Mouse (Mus musculus) embryonic facial prominence, embryonic 10.5 days (tissue): Measurements from ENCODE around the gene Tpcn2. TPM values are rescaled to one million over a fixed set of nuclear protein-coding genes. Genes with fewer than 3 reads are reported as not detected.

Experiments
- DNase-seq: peaks from one replicate; pipeline ENCODE4 v3.0.0-alpha.2; 2017; ENCODE audit warnings: low spot score
- H3K27ac ChIP-seq: fragments of 300-500 bp; sonication (generic); replicated peaks from 2 replicates; pipeline ENCODE4 v1.5.1; 2016; ENCODE audit warnings: mild to moderate bottlenecking
- H3K27me3 ChIP-seq: fragments of 300-500 bp; sonication (generic); replicated peaks from 2 replicates; pipeline ENCODE4 v1.6.1; 2016; ENCODE audit warnings: low read depth, mild to moderate bottlenecking; ENCODE audit not compliant: poor library complexity, severe bottlenecking
- H3K36me3 ChIP-seq: fragments of 300-500 bp; sonication (generic); replicated peaks from 2 replicates; pipeline ENCODE4 v1.6.1; 2016; ENCODE audit warnings: mild to moderate bottlenecking, moderate library complexity
- H3K4me1 ChIP-seq: fragments of 300-500 bp; sonication (generic); 2 replicates; pipeline ENCODE4 v1.6.1; 2016
- H3K4me3 ChIP-seq: fragments of 300-500 bp; sonication (generic); 2 replicates; pipeline ENCODE4 v1.5.1; 2016; ENCODE audit warnings: mild to moderate bottlenecking, moderate library complexity
- H3K9me3 ChIP-seq: fragments of 300-500 bp; sonication (generic); 2 replicates; pipeline ENCODE4 v1.6.1; 2016; ENCODE audit warnings: mild to moderate bottlenecking
- WGBS: fragments of 180-500 bp; shearing (Covaris S2); methylation state at CpG from one replicate; pipeline ENCODE4 v1.1.7; 2016; 5-methylcytosine and 5-hydroxymethylcytosine counted together
- polyA plus RNA-seq: library from polyadenylated mRNA; unstranded; fragments of >200 nt; fragmentation: Nextera tagmentation; extraction: Ambion mirVana; gene quantifications from 2 replicates; pipeline ENCODE4 v1.2.1, GENCODE M21; 2016

Gene Tpcn2
- polyA plus RNA-seq, 1 experiment from 2014 or later = 6.5 TPM

- DNase-seq = no peak
- H3K27me3 ChIP-seq = no peaks in the 10 kb centered on the region
- H3K36me3 ChIP-seq = no peaks in the 10 kb centered on the region
- H3K9me3 ChIP-seq = no peaks in the 10 kb centered on the region; the same call in 1 of the 2 replicates
- H3K4me1 ChIP-seq = no peaks in the 10 kb centered on the region
- no peak overlapping the region for H3K27ac ChIP-seq
- 84% methylated on average over 4 of the region's 4 CpGs for WGBS
- no peak overlapping the region for H3K4me3 ChIP-seq
These were observed 134.9 kb downstream of the Tpcn2 start for GRCm38 (mm10) chr7:145148902-145149301.

- Histone ChIP-seq H3K9me3 (no peaks in the 10 kb centered on the region; the same call in 1 of the 2 replicates), H3K4me3 (no peak overlapping the region), H3K27me3 (no peaks in the 10 kb centered on the region), H3K36me3 (no peaks in the 10 kb centered on the region), H3K4me1 (no peaks in the 10 kb centered on the region), H3K27ac (no peak overlapping the region)
- DNase-seq = no peak
- WGBS = 75% methylated on average over 5 of the region's 5 CpGs
These were observed 135.7 kb downstream of the Tpcn2 start for GRCm38 (mm10) chr7:145147973-145148698.

GRCm38 (mm10) chr7:145146252-145146930 is 137.4 kb downstream of the Tpcn2 start:
- no peaks in the 10 kb centered on the region for H3K27me3 ChIP-seq
- no peaks in the 10 kb centered on the region; the same call in 1 of the 2 replicates for H3K9me3 ChIP-seq
- no peak overlapping the region for H3K4me3 ChIP-seq
- no peak for DNase-seq
- peaks cover 4% of the 10 kb centered on the region; the same call in 1 of the 2 replicates for H3K4me1 ChIP-seq
- H3K36me3 ChIP-seq = no peaks in the 10 kb centered on the region
- H3K27ac ChIP-seq = no peak overlapping the region

- WGBS = 77% methylated on average over 3 of the region's 3 CpGs
- no peak overlapping the region for H3K27ac ChIP-seq
These were observed 140.2 kb downstream of the Tpcn2 start for GRCm38 (mm10) chr7:145143502-145144070.

GRCm38 (mm10) chr7:145140656-145141055 is 143.2 kb downstream of the Tpcn2 start:
- no peaks in the 10 kb centered on the region for H3K36me3 ChIP-seq
- H3K9me3 ChIP-seq = peaks cover 7% of the 10 kb centered on the region; the same call in 1 of the 2 replicates
- no peak overlapping the region for H3K27ac ChIP-seq
- no peaks in the 10 kb centered on the region for H3K27me3 ChIP-seq
- 71% methylated on average over 2 of the region's 2 CpGs for WGBS
- peaks cover 8% of the 10 kb centered on the region for H3K4me1 ChIP-seq
- no peak for DNase-seq
- no peak overlapping the region for H3K4me3 ChIP-seq

More at GRCm38 (mm10) chr7:145143502-145144070, 140.2 kb downstream of the Tpcn2 start:
- H3K27me3 ChIP-seq = no peaks in the 10 kb centered on the region
- H3K4me1 ChIP-seq = peaks cover 4% of the 10 kb centered on the region; the same call in 1 of the 2 replicates
- DNase-seq = no peak
- H3K9me3 ChIP-seq = peaks cover 3% of the 10 kb centered on the region; the same call in 1 of the 2 replicates
- H3K4me3 ChIP-seq = no peak overlapping the region
- H3K36me3 ChIP-seq = no peaks in the 10 kb centered on the region

- WGBS = 91% methylated on average over 3 of the region's 3 CpGs
- no peaks in the 10 kb centered on the region for H3K27me3 ChIP-seq
- DNase-seq = no peak
- H3K4me1 ChIP-seq = peaks cover 10% of the 10 kb centered on the region
- H3K9me3 ChIP-seq = peaks cover 7% of the 10 kb centered on the region; the same call in 1 of the 2 replicates
- no peak overlapping the region for H3K27ac ChIP-seq
- H3K36me3 ChIP-seq = no peaks in the 10 kb centered on the region
- no peak overlapping the region for H3K4me3 ChIP-seq
These were observed 144.2 kb downstream of the Tpcn2 start for GRCm38 (mm10) chr7:145139576-145139975.

GRCm38 (mm10) chr7:145139100-145139499 is 144.7 kb downstream of the Tpcn2 start:
- Histone ChIP-seq H3K4me3 (no peak overlapping the region), H3K27me3 (no peaks in the 10 kb centered on the region), H3K9me3 (peaks cover 7% of the 10 kb centered on the region; the same call in 1 of the 2 replicates), H3K27ac (no peak overlapping the region), H3K36me3 (no peaks in the 10 kb centered on the region), H3K4me1 (peaks cover 10% of the 10 kb centered on the region)
- WGBS = 86% methylated on average over 1 of the region's 1 CpGs
- DNase-seq = no peak

GRCm38 (mm10) chr7:145137871-145138270 is 145.9 kb downstream of the Tpcn2 start:
- Histone ChIP-seq H3K36me3 (no peaks in the 10 kb centered on the region), H3K9me3 (peaks cover 7% of the 10 kb centered on the region; the same call in 1 of the 2 replicates), H3K4me1 (peaks cover 10% of the 10 kb centered on the region), H3K27me3 (no peaks in the 10 kb centered on the region; the same call in 1 of the 2 replicates), H3K27ac (no peak overlapping the region), H3K4me3 (no peak overlapping the region)
- 97% methylated on average over 1 of the region's 1 CpGs for WGBS
- DNase-seq = no peak

GRCm38 (mm10) chr7:145136831-145137230 is 147.0 kb downstream of the Tpcn2 start:
- Histone ChIP-seq H3K4me1 (peaks cover 7% of the 10 kb centered on the region), H3K4me3 (no peak overlapping the region), H3K27ac (no peak overlapping the region), H3K9me3 (peaks cover 7% of the 10 kb centered on the region; the same call in 1 of the 2 replicates), H3K36me3 (no peaks in the 10 kb centered on the region), H3K27me3 (no peaks in the 10 kb centered on the region; the same call in 1 of the 2 replicates)
- 87% methylated on average over 4 of the region's 4 CpGs for WGBS
- DNase-seq = no peak

Other genes starting within 250 kb of the Tpcn2 start
- gene 1810010D01Rik, start 75.9 kb downstream of the Tpcn2 start, polyA plus RNA-seq = 0.72 TPM in 1 of 2 replicates, not detected in the other
- gene Mrgprf, start 16.8 kb upstream of the Tpcn2 start, polyA plus RNA-seq = 0.10 TPM in 1 of 2 replicates, not detected in the other
- not detected in 2 replicates for gene Mrgprd, start 30.8 kb upstream of the Tpcn2 start, polyA plus RNA-seq